Mouse (Mus musculus): ENCODE data around the gene Macrod2. TPM values are rescaled to one million over a fixed set of nuclear protein-coding genes. Genes with fewer than 3 reads are reported as not detected.

Gene Macrod2
- total RNA-seq, 1 experiment from 2014 or later = not detected

- ATAC-seq (ENCODE audit: extremely low read depth, insufficient number of reproducible peaks, low FRiP score, poor library complexity, severe bottlenecking) = no peak
Observed at GRCm38 (mm10) chr2:141441896-141442295, 1046.8 kb downstream of the Macrod2 start.

- no peak for ATAC-seq (ENCODE audit: extremely low read depth, insufficient number of reproducible peaks, low FRiP score, poor library complexity, severe bottlenecking)
Observed at GRCm38 (mm10) chr2:141449078-141449680, 1054.1 kb downstream of the Macrod2 start.

GRCm38 (mm10) chr2:141463946-141464345 is 1068.8 kb downstream of the Macrod2 start:
- ATAC-seq (ENCODE audit: extremely low read depth, insufficient number of reproducible peaks, low FRiP score, poor library complexity, severe bottlenecking) = no peak

- no peak for ATAC-seq (ENCODE audit: extremely low read depth, insufficient number of reproducible peaks, low FRiP score, poor library complexity, severe bottlenecking)
Observed at GRCm38 (mm10) chr2:141472791-141473190, 1077.7 kb downstream of the Macrod2 start.

GRCm38 (mm10) chr2:141477585-141477984 is 1082.5 kb downstream of the Macrod2 start:
- ATAC-seq (ENCODE audit: extremely low read depth, insufficient number of reproducible peaks, low FRiP score, poor library complexity, severe bottlenecking) = no peak

- no peak for ATAC-seq (ENCODE audit: extremely low read depth, insufficient number of reproducible peaks, low FRiP score, poor library complexity, severe bottlenecking)
Observed at GRCm38 (mm10) chr2:141490518-141490917, 1095.4 kb downstream of the Macrod2 start.

- no peak for ATAC-seq (ENCODE audit: extremely low read depth, insufficient number of reproducible peaks, low FRiP score, poor library complexity, severe bottlenecking)
Observed at GRCm38 (mm10) chr2:141505451-141505850, 1110.3 kb downstream of the Macrod2 start.

GRCm38 (mm10) chr2:141507929-141508897 is 1113.1 kb downstream of the Macrod2 start:
- no peak for ATAC-seq (ENCODE audit: extremely low read depth, insufficient number of reproducible peaks, low FRiP score, poor library complexity, severe bottlenecking)

- ATAC-seq (ENCODE audit: extremely low read depth, insufficient number of reproducible peaks, low FRiP score, poor library complexity, severe bottlenecking) = no peak
Observed at GRCm38 (mm10) chr2:141514976-141515375, 1119.9 kb downstream of the Macrod2 start.

GRCm38 (mm10) chr2:141522081-141522480 is 1127.0 kb downstream of the Macrod2 start:
- no peak for ATAC-seq (ENCODE audit: extremely low read depth, insufficient number of reproducible peaks, low FRiP score, poor library complexity, severe bottlenecking)

- ATAC-seq (ENCODE audit: extremely low read depth, insufficient number of reproducible peaks, low FRiP score, poor library complexity, severe bottlenecking) = no peak
Observed at GRCm38 (mm10) chr2:141545877-141546276, 1150.8 kb downstream of the Macrod2 start.

- ATAC-seq (ENCODE audit: extremely low read depth, insufficient number of reproducible peaks, low FRiP score, poor library complexity, severe bottlenecking) = no peak
Observed at GRCm38 (mm10) chr2:141551701-141552100, 1156.6 kb downstream of the Macrod2 start.

GRCm38 (mm10) chr2:141556747-141557146 is 1161.6 kb downstream of the Macrod2 start:
- ATAC-seq (ENCODE audit: extremely low read depth, insufficient number of reproducible peaks, low FRiP score, poor library complexity, severe bottlenecking) = no peak

- no peak for ATAC-seq (ENCODE audit: extremely low read depth, insufficient number of reproducible peaks, low FRiP score, poor library complexity, severe bottlenecking)
Observed at GRCm38 (mm10) chr2:141558242-141558827, 1163.2 kb downstream of the Macrod2 start.

GRCm38 (mm10) chr2:141565986-141566385 is 1170.9 kb downstream of the Macrod2 start:
- no peak for ATAC-seq (ENCODE audit: extremely low read depth, insufficient number of reproducible peaks, low FRiP score, poor library complexity, severe bottlenecking)

GRCm38 (mm10) chr2:141571360-141571759 is 1176.3 kb downstream of the Macrod2 start:
- ATAC-seq (ENCODE audit: extremely low read depth, insufficient number of reproducible peaks, low FRiP score, poor library complexity, severe bottlenecking) = no peak

- no peak for ATAC-seq (ENCODE audit: extremely low read depth, insufficient number of reproducible peaks, low FRiP score, poor library complexity, severe bottlenecking)
Observed at GRCm38 (mm10) chr2:141578206-141578605, 1183.1 kb downstream of the Macrod2 start.

- no peak for ATAC-seq (ENCODE audit: extremely low read depth, insufficient number of reproducible peaks, low FRiP score, poor library complexity, severe bottlenecking)
Observed at GRCm38 (mm10) chr2:141582431-141582830, 1187.3 kb downstream of the Macrod2 start.

GRCm38 (mm10) chr2:141582933-141583332 is 1187.8 kb downstream of the Macrod2 start:
- ATAC-seq (ENCODE audit: extremely low read depth, insufficient number of reproducible peaks, low FRiP score, poor library complexity, severe bottlenecking) = no peak

- ATAC-seq (ENCODE audit: extremely low read depth, insufficient number of reproducible peaks, low FRiP score, poor library complexity, severe bottlenecking) = no peak
Observed at GRCm38 (mm10) chr2:141587290-141587689, 1192.2 kb downstream of the Macrod2 start.
